11 mouse cellular contexts compared by ENCODE assay signal in genomic region chr2:91652863-91653262, GRCm38 (mm10). TPM values are rescaled to one million over a fixed set of nuclear protein-coding genes. Genes with fewer than 3 reads are reported as not detected.
A peak's percentile ranks its signal among the peaks of the same experiment; 100 is the strongest.
DNase-seq lines count a peak whose midpoint lies in the region; ATAC-seq lines count a peak whose summit lies in the region.
"Had no signal": no experiment of that assay in that cellular context is flagged by ENCODE, and none has a peak within 500 bp of the region (broad histone marks: within the 10 kb centered on the region; RNA-seq: fewer than 3 reads in every experiment).

No protein-coding gene starts in this region.

- intact Hi-C loops in left cerebral cortex, postnatal 36 days (cut with DNase I): loop anchor here (5.0 kb wide), 1 partner anchor 59 kb away; the partner anchor contains the start of genes Atg13 and Harbi1

- no peak for ATAC-seq in heart, embryonic 12.5 days (ENCODE audit: insufficient number of reproducible peaks, low FRiP score)
- no peak for ATAC-seq in limb, embryonic 13.5 days (ENCODE audit: low FRiP score, low read depth)
- ATAC-seq: intestine, embryonic 15.5 days had no signal

- peaks cover 48% of the 10 kb centered on the region for H3K36me3 ChIP-seq in heart, embryonic 12.5 days
- H3K36me3 ChIP-seq in limb, embryonic 13.5 days: peaks cover 52% of the 10 kb centered on the region
- H3K36me3 ChIP-seq in limb, embryonic 10.5 days: peaks cover 63% of the 10 kb centered on the region

- H3K9ac ChIP-seq in heart, embryonic 12.5 days: peak overlapping the region; percentile 21; the same call in 1 of the 2 replicates
- H3K9ac ChIP-seq in limb, embryonic 13.5 days: 0 out of 2 replicates have a peak overlapping the region, but pooled peaks have one; percentile 4
- H3K9ac ChIP-seq: embryonic facial prominence, embryonic 12.5 days; intestine, embryonic 15.5 days had no signal

- no peaks in the 10 kb centered on the region for H3K27me3 ChIP-seq in heart, embryonic 12.5 days (replicated peaks)
- no peaks in the 10 kb centered on the region for H3K27me3 ChIP-seq in limb, embryonic 13.5 days
- H3K27me3 ChIP-seq in limb, embryonic 10.5 days (ENCODE audit: low read depth, poor library complexity, severe bottlenecking): no peaks in the 10 kb centered on the region
- H3K27me3 ChIP-seq: embryonic facial prominence, embryonic 12.5 days; intestine, embryonic 15.5 days had no signal

- WGBS in heart, embryonic 12.5 days: 26% methylated on average over 6 of the region's 6 CpGs
- 57% methylated on average over 6 of the region's 6 CpGs for WGBS in limb, embryonic 13.5 days
- 72% methylated on average over 6 of the region's 6 CpGs for WGBS in limb, embryonic 10.5 days

- no peaks in the 10 kb centered on the region for H3K9me3 ChIP-seq in heart, embryonic 12.5 days (replicated peaks)
- no peaks in the 10 kb centered on the region for H3K9me3 ChIP-seq in limb, embryonic 13.5 days
- no peaks in the 10 kb centered on the region for H3K9me3 ChIP-seq in limb, embryonic 10.5 days (replicated peaks)
- H3K9me3 ChIP-seq: embryonic facial prominence, embryonic 12.5 days; intestine, embryonic 15.5 days had no signal

- DNase-seq in heart, adult 11 months: no peak
- DNase-seq in limb, embryonic 10.5 days (ENCODE audit: low spot score): no peak
- DNase-seq in brain, adult 2 months (ENCODE audit: low read depth, low spot score): peak; percentile 80
- peak; percentile 45 to 51 for DNase-seq in left cerebral cortex, postnatal 36 days (ENCODE audit: low spot score in 2 of 2)
- no peak for DNase-seq in adrenal gland, adult 2 months
- DNase-seq: gastrocnemius, postnatal 36 days; thymus, adult 2 months had no signal

- H3K4me3 ChIP-seq in heart, embryonic 12.5 days: no peak overlapping the region
- H3K4me3 ChIP-seq in limb, embryonic 13.5 days: no peak overlapping the region
- no peak overlapping the region for H3K4me3 ChIP-seq in limb, embryonic 10.5 days
- H3K4me3 ChIP-seq: embryonic facial prominence, embryonic 12.5 days; intestine, embryonic 15.5 days had no signal

- peak overlapping the region; percentile 14 for H3K4me2 ChIP-seq in heart, embryonic 12.5 days
- no peak overlapping the region for H3K4me2 ChIP-seq in limb, embryonic 13.5 days (replicated peaks)
- H3K4me2 ChIP-seq: embryonic facial prominence, embryonic 12.5 days; intestine, embryonic 15.5 days had no signal

- H3K4me1 ChIP-seq in heart, embryonic 12.5 days (replicated peaks): peaks cover 72% of the 10 kb centered on the region
- H3K4me1 ChIP-seq in limb, embryonic 13.5 days: peaks cover 17% of the 10 kb centered on the region
- peaks cover 18% of the 10 kb centered on the region for H3K4me1 ChIP-seq in limb, embryonic 10.5 days

- peak overlapping the region; percentile 79 for H3K27ac ChIP-seq in heart, embryonic 12.5 days (ENCODE audit: poor library complexity, severe bottlenecking)
- no peak overlapping the region for H3K27ac ChIP-seq in limb, embryonic 13.5 days
- no peak overlapping the region for H3K27ac ChIP-seq in limb, embryonic 10.5 days
- H3K27ac ChIP-seq: embryonic facial prominence, embryonic 12.5 days; intestine, embryonic 15.5 days had no signal

RNA-seq across cellular contexts. Expression of gene Arhgap1, which starts 3.2 kb away (rescaled TPM):
- 168 and 169 TPM in 2 replicates for polyA plus RNA-seq in heart, embryonic 12.5 days (2016; fragmentation: Nextera tagmentation; extraction: Ambion mirVana)
- 104 and 111 TPM in 2 replicates for polyA plus RNA-seq in limb, embryonic 13.5 days (2015; fragmentation: Nextera tagmentation; extraction: Ambion mirVana)
- polyA plus RNA-seq in limb, embryonic 10.5 days (2016; fragmentation: Nextera tagmentation; extraction: Ambion mirVana): 72.1 and 75.0 TPM in 2 replicates
- total RNA-seq in left cerebral cortex, postnatal 36 days (2021): 10 to 100 TPM; 69.2 to 75.7 TPM
- total RNA-seq in adrenal gland, adult 2 months (2021): 10 to 100 TPM; 64.4 to 65.4 TPM
- 52.9 and 65.8 TPM in 2 replicates for polyA plus RNA-seq in adrenal gland, adult 2 months (2012; rRNA removed)

RNA-seq across cellular contexts. Expression of gene Zfp408, which starts 3.3 kb away (rescaled TPM):
- 6.1 and 6.9 TPM in 2 replicates for polyA plus RNA-seq in heart, embryonic 12.5 days (2016; fragmentation: Nextera tagmentation; extraction: Ambion mirVana)
- 15.6 and 16.1 TPM in 2 replicates for polyA plus RNA-seq in limb, embryonic 13.5 days (2015; fragmentation: Nextera tagmentation; extraction: Ambion mirVana)
- polyA plus RNA-seq in limb, embryonic 10.5 days (2016; fragmentation: Nextera tagmentation; extraction: Ambion mirVana): 11.3 and 12.8 TPM in 2 replicates
- total RNA-seq in left cerebral cortex, postnatal 36 days (2021): 10 to 100 TPM in 1 of 2 experiments, 1 to 10 TPM in 1; 9.6 to 14.6 TPM
- 1 to 10 TPM; 8.0 to 9.6 TPM for total RNA-seq in adrenal gland, adult 2 months (2021)
- 18.9 and 20.5 TPM in 2 replicates for polyA plus RNA-seq in adrenal gland, adult 2 months (2012; rRNA removed)

RNA-seq across cellular contexts. Expression of gene F2, which starts 16.6 kb away (rescaled TPM):
- polyA plus RNA-seq in heart, embryonic 12.5 days (2016; fragmentation: Nextera tagmentation; extraction: Ambion mirVana): 0.60 and 2.2 TPM in 2 replicates
- 1.1 and 1.8 TPM in 2 replicates for polyA plus RNA-seq in limb, embryonic 13.5 days (2015; fragmentation: Nextera tagmentation; extraction: Ambion mirVana)
- not detected in 2 replicates for polyA plus RNA-seq in limb, embryonic 10.5 days (2016; fragmentation: Nextera tagmentation; extraction: Ambion mirVana)
- total RNA-seq in left cerebral cortex, postnatal 36 days (2021): not detected
- 1 to 10 TPM in 1 of 2 experiments, under 1 TPM in 1; 0.38 to 2.9 TPM for total RNA-seq in adrenal gland, adult 2 months (2021)
- 1.2 TPM in 1 of 2 replicates, not detected in the other for polyA plus RNA-seq in adrenal gland, adult 2 months (2012; rRNA removed)

RNA-seq across cellular contexts. Expression of gene Atg13, which starts 57.5 kb away (rescaled TPM):
- 22.3 TPM in 2 replicates for polyA plus RNA-seq in heart, embryonic 12.5 days (2016; fragmentation: Nextera tagmentation; extraction: Ambion mirVana)
- 27.2 and 29.0 TPM in 2 replicates for polyA plus RNA-seq in limb, embryonic 13.5 days (2015; fragmentation: Nextera tagmentation; extraction: Ambion mirVana)
- polyA plus RNA-seq in limb, embryonic 10.5 days (2016; fragmentation: Nextera tagmentation; extraction: Ambion mirVana): 24.9 and 29.7 TPM in 2 replicates
- total RNA-seq in left cerebral cortex, postnatal 36 days (2021): 10 to 100 TPM; 87.6 to 88.1 TPM
- total RNA-seq in adrenal gland, adult 2 months (2021): 10 to 100 TPM; 58.5 to 61.7 TPM
- 43.9 and 59.4 TPM in 2 replicates for polyA plus RNA-seq in adrenal gland, adult 2 months (2012; rRNA removed)

RNA-seq across cellular contexts. Expression of gene Harbi1, which starts 57.8 kb away (rescaled TPM):
- polyA plus RNA-seq in heart, embryonic 12.5 days (2016; fragmentation: Nextera tagmentation; extraction: Ambion mirVana): 12.2 TPM in 2 replicates
- 22.6 and 24.5 TPM in 2 replicates for polyA plus RNA-seq in limb, embryonic 13.5 days (2015; fragmentation: Nextera tagmentation; extraction: Ambion mirVana)
- polyA plus RNA-seq in limb, embryonic 10.5 days (2016; fragmentation: Nextera tagmentation; extraction: Ambion mirVana): 22.8 and 27.0 TPM in 2 replicates
- 1 to 10 TPM; 6.7 to 7.4 TPM for total RNA-seq in left cerebral cortex, postnatal 36 days (2021)
- total RNA-seq in adrenal gland, adult 2 months (2021): 10 to 100 TPM in 1 of 2 experiments, 1 to 10 TPM in 1; 6.8 to 12.0 TPM
- polyA plus RNA-seq in adrenal gland, adult 2 months (2012; rRNA removed): 1.8 and 2.0 TPM in 2 replicates

Comparison
In these comparisons a context has a peak if more than half of its experiments do, and no peak if none do; other contexts are left out.
1. DNase-seq: peak in brain, adult 2 months (single experiment) and left cerebral cortex, postnatal 36 days (2 of 2); none in heart, adult 11 months (single experiment), limb, embryonic 10.5 days (single experiment) and adrenal gland, adult 2 months (single experiment).